Mouse (Mus musculus) cerebellum, adult 2 months (tissue): Measurements from ENCODE around the gene Anks3.

Experiments used
- CTCF ChIP-seq: fragments of 200-500 bp; IDR thresholded peaks from 2 replicates; pipeline ENCODE4 v1.5.1; 2011; ENCODE audit warnings: low read depth, mild to moderate bottlenecking, control low read depth, low read length, moderate library complexity, borderline replicate concordance; ENCODE audit not compliant: insufficient read depth
- POLR2A ChIP-seq: fragments of 200-500 bp; IDR thresholded peaks from 2 replicates; pipeline ENCODE4 v1.6.1; 2011; ENCODE audit warnings: low read length, control low read depth, borderline replicate concordance; ENCODE audit not compliant: insufficient read depth

GRCm38 (mm10) chr16:4939412-4939811 is 24.6 kb downstream of the Anks3 start:
- TF ChIP-seq CTCF (no peak), POLR2A (no peak)
